In genomic region chr3:88057902-88058696, GRCm38 (mm10) we compare ENCODE assay signal across 8 mouse cellular contexts. TPM values are rescaled to one million over a fixed set of nuclear protein-coding genes. Genes with fewer than 3 reads are reported as not detected.
DNase-seq lines count a peak whose midpoint lies in the region; ATAC-seq and TF ChIP-seq lines count a peak whose summit lies in the region.

Gene Naxe, minus strand, starts transcription at chr3:88058495.

- peak within 1 kb of the TSS; percentile 58 for H3K27ac ChIP-seq in bone marrow, adult 2 months (ENCODE audit: control insufficient read depth, insufficient read depth, low read depth, low read length, poor library complexity)
- H3K27ac ChIP-seq in embryonic facial prominence, embryonic 15.5 days (replicated peaks): peak within 1 kb of the TSS; percentile 41
- H3K27ac ChIP-seq in limb, embryonic 14.5 days (replicated peaks; ENCODE audit: low read depth, low read length): peak within 1 kb of the TSS; percentile 58; the same call in 1 of the 2 replicates
- H3K27ac ChIP-seq in midbrain, postnatal 0 days (ENCODE audit: low read depth, low read length): peak within 1 kb of the TSS; percentile 67

- TF ChIP-seq CTCF in bone marrow, adult 2 months (IDR thresholded peaks at IDR 0.05; ENCODE audit: control insufficient read depth, insufficient read depth, low read length): no peak
- no peak for TF ChIP-seq CTCF in midbrain, postnatal 0 days (IDR thresholded peaks at IDR 0.05)

- peaks cover 34% of the 10 kb centered on the region for H3K36me3 ChIP-seq in embryonic facial prominence, embryonic 15.5 days
- H3K36me3 ChIP-seq in limb, embryonic 14.5 days (ENCODE audit: control insufficient read depth, insufficient read depth, low read length): peaks cover 34% of the 10 kb centered on the region
- peaks cover 16% of the 10 kb centered on the region for H3K36me3 ChIP-seq in midbrain, postnatal 0 days (ENCODE audit: insufficient read depth, low read length)

- no peaks in the 10 kb centered on the region for H3K9me3 ChIP-seq in embryonic facial prominence, embryonic 15.5 days (replicated peaks)
- H3K9me3 ChIP-seq in limb, embryonic 14.5 days (ENCODE audit: control insufficient read depth, low read length): no peaks in the 10 kb centered on the region
- H3K9me3 ChIP-seq in midbrain, postnatal 0 days (ENCODE audit: low read length): no peaks in the 10 kb centered on the region

- TF ChIP-seq POLR2A in bone marrow, adult 2 months (IDR thresholded peaks at IDR 0.05; ENCODE audit: borderline replicate concordance, control insufficient read depth, low read depth, low read length): peak; percentile 78; the same call in 1 of the 2 replicates
- peak; percentile 89; the same call in 1 of the 2 replicates for TF ChIP-seq POLR2A in limb, embryonic 14.5 days (IDR thresholded peaks at IDR 0.05; ENCODE audit: borderline replicate concordance, extremely low read depth, insufficient read depth, insufficient read length)

- H3K4me2 ChIP-seq in embryonic facial prominence, embryonic 15.5 days (replicated peaks): peak within 1 kb of the TSS; percentile 84
- H3K4me2 ChIP-seq in limb, embryonic 14.5 days (replicated peaks; ENCODE audit: low read depth, low read length, severe bottlenecking): peak within 1 kb of the TSS; percentile 89
- peak within 1 kb of the TSS; percentile 85 for H3K4me2 ChIP-seq in midbrain, postnatal 0 days (ENCODE audit: low read depth, low read length, poor library complexity, severe bottlenecking)

- H3K4me1 ChIP-seq in bone marrow, adult 2 months (ENCODE audit: control insufficient read depth, insufficient read depth, low read length): peaks cover 3% of the 10 kb centered on the region
- H3K4me1 ChIP-seq in embryonic facial prominence, embryonic 15.5 days: peaks cover 17% of the 10 kb centered on the region
- H3K4me1 ChIP-seq in limb, embryonic 14.5 days (ENCODE audit: control insufficient read depth, insufficient read depth, low read length): peaks cover 8% of the 10 kb centered on the region; the same call in 1 of the 2 replicates
- H3K4me1 ChIP-seq in midbrain, postnatal 0 days (ENCODE audit: insufficient read depth, low read length): peaks cover 7% of the 10 kb centered on the region; the same call in 1 of the 2 replicates

- WGBS in bone marrow, adult 2 months: under 1% methylated on average over 60 of the region's 60 CpGs
- under 1% methylated on average over 60 of the region's 60 CpGs for WGBS in embryonic facial prominence, embryonic 15.5 days
- under 1% methylated on average over 37 of the region's 60 CpGs for WGBS in limb, embryonic 14.5 days
- under 1% methylated on average over 59 of the region's 60 CpGs for WGBS in midbrain, postnatal 0 days

- ATAC-seq in embryonic facial prominence, embryonic 15.5 days (ENCODE audit: insufficient number of reproducible peaks, low FRiP score, low TSS enrichment, low read depth): peak; percentile 90
- ATAC-seq in limb, embryonic 14.5 days (ENCODE audit: low FRiP score, low read depth): peak; percentile 96
- peak; percentile 91 for ATAC-seq in midbrain, postnatal 0 days (ENCODE audit: low FRiP score)

- peak; percentile 91 for DNase-seq in 416B (ENCODE audit: low read depth)
- DNase-seq in heart, adult 8-10 months (ENCODE audit: low spot score): peak; percentile 76
- DNase-seq in kidney, adult 9 months: peak; percentile 88
- DNase-seq in limb, embryonic 14.5 days (ENCODE audit: low spot score): peak; percentile 92
- peak; percentile 94 for DNase-seq in midbrain, postnatal 0 days (ENCODE audit: low spot score)
- peak; percentile 69 to 75 for DNase-seq in spleen, postnatal 14 days (ENCODE audit: low spot score in 2 of 2)

- peak within 1 kb of the TSS; percentile 99 for H3K4me3 ChIP-seq in bone marrow, adult 2 months (replicated peaks; ENCODE audit: control insufficient read depth, low read depth, low read length)
- H3K4me3 ChIP-seq in embryonic facial prominence, embryonic 15.5 days (replicated peaks): peak within 1 kb of the TSS; percentile 76
- peak within 1 kb of the TSS; percentile 89 for H3K4me3 ChIP-seq in limb, embryonic 14.5 days (replicated peaks; ENCODE audit: low read length)
- H3K4me3 ChIP-seq in midbrain, postnatal 0 days (ENCODE audit: low read depth, low read length): peak within 1 kb of the TSS; percentile 96

- no peaks in the 10 kb centered on the region for H3K27me3 ChIP-seq in embryonic facial prominence, embryonic 15.5 days
- H3K27me3 ChIP-seq in limb, embryonic 14.5 days (ENCODE audit: control insufficient read depth, insufficient read depth, low read length): no peaks in the 10 kb centered on the region
- no peaks in the 10 kb centered on the region for H3K27me3 ChIP-seq in midbrain, postnatal 0 days (ENCODE audit: insufficient read depth, low read length)

- H3K9ac ChIP-seq in embryonic facial prominence, embryonic 15.5 days: peak within 1 kb of the TSS; percentile 80
- peak within 1 kb of the TSS; percentile 79 for H3K9ac ChIP-seq in limb, embryonic 14.5 days (ENCODE audit: low read depth, low read length, severe bottlenecking)
- H3K9ac ChIP-seq in midbrain, postnatal 0 days (replicated peaks; ENCODE audit: low read length, poor library complexity, severe bottlenecking): peak within 1 kb of the TSS; percentile 86

RNA-seq across cellular contexts. Expression of gene Naxe, which starts in this region (rescaled TPM):
- polyA plus RNA-seq in bone marrow, adult 2 months (2011; ENCODE audit: insufficient read depth, insufficient read length, low replicate concordance, missing spikeins): 17.1 and 54.7 TPM in 2 replicates
- 196 and 197 TPM in 2 replicates for polyA plus RNA-seq in embryonic facial prominence, embryonic 15.5 days (2015; fragmentation: Nextera tagmentation; extraction: Ambion mirVana)
- total RNA-seq in heart, adult 8-10 months (2022): 100 to 1,000 TPM in 1 of 4 experiments, 10 to 100 TPM in 3; 94.4 to 103 (median 96.3) TPM
- 101 and 123 TPM in 2 replicates for polyA plus RNA-seq in limb, embryonic 14.5 days (2012; rRNA removed)
- polyA plus RNA-seq in limb, embryonic 14.5 days (2014; fragmentation: Nextera tagmentation; extraction: Ambion mirVana): 203 and 215 TPM in 2 replicates
- total RNA-seq in midbrain, postnatal 0 days (2014; rRNA removed): 85.2 and 123 TPM in 2 replicates
- polyA plus RNA-seq in midbrain, postnatal 0 days (2015; fragmentation: Nextera tagmentation; extraction: Ambion mirVana): 166 and 176 TPM in 2 replicates

Comparison
In these comparisons a context has a peak if more than half of its experiments do, and no peak if none do; other contexts are left out.
1. Peak in every context shown above with its lines: DNase-seq, ATAC-seq, H3K4me3 ChIP-seq and H3K27ac ChIP-seq.